Mouse (Mus musculus): ENCODE data around the gene Spdye4b.
A peak's percentile ranks its signal among the peaks of the same experiment; 100 is the strongest.

The Spdye4b gene

DNA sequence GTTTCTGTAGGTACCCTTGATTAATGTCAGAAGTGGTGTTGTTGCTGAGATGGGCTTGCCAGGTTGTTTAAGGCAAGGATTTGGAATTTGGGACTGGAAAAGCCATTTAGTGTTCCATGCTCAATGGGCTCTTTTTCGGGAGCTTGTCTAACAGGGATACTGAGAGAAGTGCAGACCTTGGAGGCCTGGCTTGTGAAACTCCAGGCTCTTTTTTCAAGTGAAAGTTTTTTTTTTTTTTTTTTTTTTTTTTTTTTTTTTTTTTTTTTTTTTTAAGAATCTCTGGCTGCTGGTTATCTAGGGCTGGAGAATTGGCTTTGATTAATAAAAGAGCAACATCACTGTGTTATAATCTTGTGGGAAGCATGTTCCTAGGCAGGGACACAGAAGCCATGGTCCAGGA lies 41.5 kb downstream of the Spdye4b start:
- DNase-seq = no peak

- no peak for DNase-seq
Observed at GRCm38 (mm10) chr5:143226790-143227189, 46.0 kb downstream of the Spdye4b start, which contains the start of gene Spdye4a. TSS of gene Spdye4a (minus strand) at chr5:143226890.

- DNase-seq = peak; percentile 95
Observed at GRCm38 (mm10) chr5:143235028-143235693, 54.3 kb downstream of the Spdye4b start, which contains the start of gene Zfp12. TSS of gene Zfp12 (plus strand) at chr5:143235163.

DNA sequence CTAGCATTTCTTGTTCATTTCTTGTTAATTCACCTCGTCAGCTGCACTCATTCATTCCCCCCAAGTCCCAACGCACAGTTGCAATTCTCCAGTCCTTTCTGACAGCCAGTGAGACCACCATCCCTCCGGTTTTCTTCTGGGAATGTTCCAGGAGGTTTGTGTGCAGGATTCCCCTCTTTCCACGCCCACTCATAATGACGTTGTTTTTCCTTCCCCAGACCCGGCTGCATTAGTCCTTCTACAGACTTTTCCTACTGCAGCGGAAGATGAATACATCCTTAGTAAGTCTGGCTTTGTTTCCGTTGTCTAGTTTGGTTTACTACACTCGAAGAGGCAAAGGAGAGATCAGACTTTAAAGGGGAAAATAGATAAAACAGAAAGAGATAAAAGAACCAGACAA lies 55.2 kb downstream of the Spdye4b start:
- DNase-seq = no peak

DNA sequence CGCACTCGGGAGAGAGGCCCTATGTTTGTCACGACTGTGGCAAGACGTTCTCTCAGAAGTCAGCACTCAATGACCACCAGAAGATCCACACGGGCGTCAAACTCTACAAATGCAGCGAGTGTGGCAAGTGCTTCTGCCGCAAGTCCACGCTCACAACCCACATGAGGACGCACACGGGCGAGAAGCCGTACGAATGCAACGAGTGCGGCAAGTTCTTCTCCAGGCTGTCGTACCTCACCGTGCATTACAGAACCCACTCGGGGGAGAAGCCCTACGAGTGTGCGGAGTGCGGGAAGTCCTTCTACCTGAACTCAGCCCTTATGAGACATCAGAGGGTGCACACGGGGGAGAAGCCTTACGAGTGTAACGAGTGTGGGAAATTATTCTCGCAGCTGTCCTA lies 64.1 kb downstream of the Spdye4b start:
- DNase-seq = no peak

GRCm38 (mm10) chr5:143252039-143252438 lies 71.2 kb downstream of the Spdye4b start:
- no peak for DNase-seq

DNA sequence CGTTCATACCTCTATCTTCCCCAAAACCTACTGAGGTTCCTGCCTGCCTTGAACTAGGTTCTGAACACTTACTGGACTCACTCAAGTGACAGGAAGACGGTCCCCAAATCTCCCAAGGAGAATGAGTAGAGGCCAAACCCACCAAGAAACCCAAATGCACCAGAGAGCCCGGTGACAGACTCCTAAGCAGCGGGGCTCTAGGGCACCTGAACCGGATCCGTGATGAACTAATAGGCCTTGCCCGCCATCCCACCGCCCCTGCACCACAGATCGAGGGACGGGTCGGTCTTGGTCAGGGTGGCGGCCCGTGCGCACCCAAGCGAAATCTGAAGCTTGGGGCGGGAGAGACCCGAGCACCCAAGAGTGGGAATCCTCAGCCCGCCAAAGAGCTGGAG lies 72.0 kb downstream of the Spdye4b start:
- no peak for DNase-seq

- DNase-seq = no peak
Observed at GRCm38 (mm10) chr5:143253186-143253880, 72.5 kb downstream of the Spdye4b start.

DNA sequence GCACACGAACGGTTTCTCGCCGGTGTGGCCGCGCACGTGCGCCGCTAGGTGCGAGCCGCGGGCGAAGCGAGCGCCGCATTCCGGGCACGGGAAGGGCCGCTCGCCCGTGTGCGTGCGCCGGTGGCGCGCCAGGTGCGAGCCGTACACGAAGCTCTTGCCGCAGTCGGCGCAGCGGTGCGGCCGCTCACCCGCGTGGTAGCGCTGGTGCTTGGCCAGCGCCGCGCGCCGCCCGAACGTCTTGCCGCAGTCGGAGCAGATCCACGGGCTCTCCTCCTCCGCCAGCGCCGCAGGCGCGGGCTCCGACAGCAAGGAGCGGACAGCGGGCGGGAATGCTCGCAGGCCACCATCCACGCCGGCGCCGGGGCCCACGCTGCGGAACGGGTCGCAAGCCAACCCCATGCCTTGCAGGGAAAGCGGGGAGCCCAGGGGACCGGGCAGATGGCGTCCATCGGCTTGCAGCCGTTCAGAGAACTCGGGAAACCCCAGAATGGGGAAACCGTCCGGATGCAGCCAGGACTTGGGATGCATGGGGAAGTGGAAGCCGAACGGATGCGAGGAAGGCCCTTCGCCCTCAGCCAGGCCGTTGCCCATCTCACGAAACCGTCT lies 73.2 kb downstream of the Spdye4b start:
- DNase-seq = no peak
